Mouse (Mus musculus) kidney, embryonic 14.5 days (tissue): ENCODE results near the gene Pim1. TPM values are rescaled to one million over a fixed set of nuclear protein-coding genes. Genes with fewer than 3 reads are reported as not detected.
A peak's percentile ranks its signal among the peaks of the same experiment; 100 is the strongest.

Experiments used
- ATAC-seq: fragments of 200-750 bp; cut with Nextera tagmentation; 2 replicates; pipeline ENCODE4 v1.8.0; 2017; ENCODE audit warnings: moderate number of reproducible peaks, mild to moderate bottlenecking, moderate TSS enrichment, moderate library complexity; ENCODE audit not compliant: low FRiP score, low TSS enrichment
- H3K27ac ChIP-seq: fragments of 300-500 bp; sonication (generic); 2 replicates; pipeline ENCODE4 v1.5.1; 2014; ENCODE audit warnings: low read depth, mild to moderate bottlenecking, low read length, moderate library complexity, mixed read lengths
- H3K27me3 ChIP-seq: fragments of 300-500 bp; sonication (generic); 2 replicates; pipeline ENCODE4 v1.6.1; 2014; ENCODE audit warnings: mild to moderate bottlenecking, low read length; ENCODE audit not compliant: control insufficient read depth, insufficient read depth
- H3K36me3 ChIP-seq: fragments of 300-500 bp; sonication (generic); 2 replicates; pipeline ENCODE4 v1.6.1; 2014; ENCODE audit warnings: low read length, mixed read lengths; ENCODE audit not compliant: control insufficient read depth, insufficient read depth
- H3K4me1 ChIP-seq: fragments of 300-500 bp; sonication (generic); 2 replicates; pipeline ENCODE4 v1.6.1; 2014; ENCODE audit warnings: low read length, mixed read lengths; ENCODE audit not compliant: control insufficient read depth, insufficient read depth
- H3K4me2 ChIP-seq: fragments of 300-500 bp; sonication (generic); replicated peaks from 2 replicates; pipeline ENCODE4 v1.6.1; 2014; ENCODE audit warnings: low read depth, mild to moderate bottlenecking, low read length
- H3K4me3 ChIP-seq: fragments of 300-500 bp; sonication (generic); 2 replicates; pipeline ENCODE4 v1.5.1; 2014; ENCODE audit warnings: mild to moderate bottlenecking, low read length
- H3K9ac ChIP-seq: fragments of 300-500 bp; sonication (generic); 2 replicates; pipeline ENCODE4 v1.6.1; 2014; ENCODE audit warnings: low read depth, mild to moderate bottlenecking, low read length, moderate library complexity
- H3K9me3 ChIP-seq: fragments of 300-500 bp; sonication (generic); 2 replicates; pipeline ENCODE4 v1.6.1; 2016; ENCODE audit warnings: low read length; ENCODE audit not compliant: control insufficient read depth
- WGBS: fragments of 180-500 bp; shearing (Covaris S2); extraction: QIAGEN DNeasy Blood & Tissue Kit; methylation state at CpG from one replicate; pipeline ENCODE4 v1.1.7; 2014; 5-methylcytosine and 5-hydroxymethylcytosine counted together
- polyA plus RNA-seq: library from polyadenylated mRNA; unstranded; fragments of >200 nt; fragmentation: Nextera tagmentation; extraction: Ambion mirVana; gene quantifications from 2 replicates; pipeline ENCODE4 v1.2.1, GENCODE M21; 2014

The Pim1 gene
- polyA plus RNA-seq, 1 experiment from 2014 or later = 12.6 TPM

DNA sequence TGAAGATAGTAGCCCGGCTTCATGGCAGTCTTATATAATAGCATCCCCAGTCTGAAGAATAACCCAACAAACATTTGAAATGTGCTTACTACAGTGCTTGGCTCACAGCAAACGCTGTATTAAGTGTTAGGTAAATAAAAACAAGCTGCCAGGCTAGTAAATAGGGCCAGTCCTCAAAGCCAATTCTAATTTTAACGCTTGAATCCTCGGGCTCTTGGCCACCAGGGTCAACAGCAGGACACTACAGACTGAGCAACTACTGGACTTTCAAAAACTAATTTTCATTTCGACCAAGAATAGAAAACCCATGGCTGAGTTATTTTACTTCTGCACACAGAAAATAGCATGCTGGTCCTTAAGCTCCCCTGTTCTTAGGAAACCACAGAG, 30.4 kb upstream of the Pim1 start:
- Histone ChIP-seq H3K4me1 (peaks cover 33% of the 10 kb centered on the region), H3K27me3 (no peaks in the 10 kb centered on the region), H3K4me2 (peak overlapping the region; percentile 46), H3K36me3 (no peaks in the 10 kb centered on the region), H3K9me3 (no peaks in the 10 kb centered on the region), H3K4me3 (peak overlapping the region; percentile 2), H3K9ac (no peak overlapping the region), H3K27ac (peak overlapping the region; percentile 80)
- WGBS = 21% methylated on average over 5 of the region's 5 CpGs
- no peak for ATAC-seq

DNA sequence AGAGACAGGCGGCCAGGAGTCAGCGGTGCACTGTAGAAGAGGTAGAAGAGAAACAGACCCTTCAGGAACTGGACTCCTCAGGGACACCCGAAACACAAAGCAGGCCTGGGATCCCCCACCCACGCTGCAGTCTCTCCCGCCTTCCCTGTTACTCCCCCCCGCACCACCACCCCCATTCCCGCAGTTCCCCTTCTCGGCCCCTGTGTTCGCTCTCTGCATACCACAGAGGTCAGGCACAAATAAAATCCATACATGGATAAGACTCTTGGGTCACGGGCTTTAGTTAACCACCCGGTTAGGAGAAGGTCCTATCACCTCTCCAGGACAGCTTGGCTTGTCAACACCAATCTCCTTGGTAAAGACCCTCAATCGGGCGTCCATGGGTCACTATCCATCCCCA, 26.9 kb upstream of the Pim1 start:
- peaks cover 53% of the 10 kb centered on the region for H3K4me1 ChIP-seq
- ATAC-seq = no peak; the same call in none of the 2 replicates
- WGBS = 5% methylated on average over 13 of the region's 13 CpGs

GRCm38 (mm10) chr17:29464068-29464467, 26.5 kb upstream of the Pim1 start:
- Histone ChIP-seq H3K4me2 (peak overlapping the region; percentile 33), H3K36me3 (no peaks in the 10 kb centered on the region), H3K4me3 (peak overlapping the region; percentile 18), H3K27ac (peak overlapping the region; percentile 94), H3K9ac (peak overlapping the region; percentile 44), H3K4me1 (peaks cover 49% of the 10 kb centered on the region), H3K9me3 (no peaks in the 10 kb centered on the region), H3K27me3 (no peaks in the 10 kb centered on the region)
- WGBS = under 1% methylated on average over 14 of the region's 14 CpGs
- ATAC-seq = peak; percentile 91

More for the DNA sequence above, 26.9 kb upstream of the Pim1 start:
- no peaks in the 10 kb centered on the region for H3K27me3 ChIP-seq
- H3K4me2 ChIP-seq = peak overlapping the region; percentile 33
- H3K9me3 ChIP-seq = no peaks in the 10 kb centered on the region
- peak overlapping the region; percentile 44 for H3K9ac ChIP-seq
- H3K36me3 ChIP-seq = no peaks in the 10 kb centered on the region
- H3K27ac ChIP-seq = peak overlapping the region; percentile 94
- H3K4me3 ChIP-seq = peak overlapping the region; percentile 18

DNA sequence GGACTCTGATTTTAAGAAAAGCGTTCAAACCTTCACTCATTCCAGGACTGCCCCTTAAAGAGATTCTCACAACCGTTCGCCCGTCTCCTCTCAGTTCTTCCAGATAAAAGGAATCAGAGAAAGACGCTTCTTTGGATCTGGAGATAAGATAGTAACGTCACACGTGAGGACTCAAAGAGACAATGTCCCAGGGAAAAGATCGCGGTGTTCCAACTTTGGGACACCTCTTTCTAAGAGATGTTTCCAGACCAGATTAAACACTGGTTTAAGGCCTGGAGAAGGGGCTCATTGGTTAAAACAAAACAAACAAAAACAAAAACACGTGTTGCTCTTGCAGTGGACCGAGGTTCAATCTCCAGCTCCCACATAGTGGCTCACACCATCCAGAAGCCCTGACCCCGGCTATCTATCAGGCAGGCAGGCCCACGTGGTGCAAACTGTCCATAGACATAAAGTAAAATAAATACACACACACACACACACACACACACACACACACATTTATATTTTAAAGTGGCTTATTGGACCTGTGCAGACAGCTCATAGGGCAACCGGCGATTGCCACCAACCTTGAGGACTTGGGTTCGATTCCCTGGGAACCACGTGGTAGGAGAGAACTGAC, 25.9 kb upstream of the Pim1 start:
- H3K27ac ChIP-seq = peak overlapping the region; percentile 94
- peaks cover 43% of the 10 kb centered on the region for H3K4me1 ChIP-seq
- 5% methylated on average over 17 of the region's 17 CpGs for WGBS
- no peak for ATAC-seq
- H3K27me3 ChIP-seq = no peaks in the 10 kb centered on the region
- H3K4me2 ChIP-seq = peak overlapping the region; percentile 33
- H3K36me3 ChIP-seq = no peaks in the 10 kb centered on the region
- peak overlapping the region; percentile 18 for H3K4me3 ChIP-seq
- 0 out of 2 replicates have a peak overlapping the region, but pooled peaks have one; percentile 44 for H3K9ac ChIP-seq
- no peaks in the 10 kb centered on the region for H3K9me3 ChIP-seq

DNA sequence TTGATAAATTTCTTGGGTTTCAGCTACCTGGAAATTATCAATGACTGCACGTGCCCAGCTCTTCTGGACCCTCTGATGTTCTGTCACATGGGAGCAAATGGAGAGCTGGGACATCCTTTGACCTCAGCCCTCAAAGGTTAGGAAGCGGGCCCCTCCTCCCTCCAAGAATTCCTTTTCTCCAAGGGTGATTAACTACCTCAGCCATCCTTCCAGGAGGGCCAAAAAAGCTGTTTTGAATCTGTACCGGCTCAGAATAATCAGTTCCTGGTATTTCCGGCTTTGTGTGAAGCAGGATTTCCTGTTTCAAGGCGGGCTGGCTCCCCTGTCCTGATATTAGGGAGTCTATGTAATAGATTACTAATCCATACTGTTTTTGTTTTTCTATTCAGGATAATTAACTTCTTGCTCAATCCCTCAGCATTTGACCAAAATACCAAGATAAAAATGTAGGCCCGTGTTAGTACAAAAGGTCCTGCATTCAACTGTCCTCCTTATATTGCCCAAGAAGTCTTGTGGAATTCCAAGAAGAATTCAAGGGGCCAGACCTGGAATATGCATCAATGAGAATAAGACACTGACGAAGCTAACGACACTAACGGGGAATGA, 25.0 kb upstream of the Pim1 start:
- Histone ChIP-seq H3K36me3 (no peaks in the 10 kb centered on the region), H3K9ac (no peak overlapping the region), H3K4me2 (no peak overlapping the region), H3K4me3 (no peak overlapping the region), H3K4me1 (peaks cover 39% of the 10 kb centered on the region), H3K27me3 (no peaks in the 10 kb centered on the region), H3K9me3 (no peaks in the 10 kb centered on the region), H3K27ac (peak overlapping the region; percentile 94)
- no peak for ATAC-seq
- 15% methylated on average over 9 of the region's 9 CpGs for WGBS

- 28% methylated on average over 11 of the region's 11 CpGs for WGBS
- Histone ChIP-seq H3K36me3 (no peaks in the 10 kb centered on the region), H3K9me3 (no peaks in the 10 kb centered on the region), H3K4me1 (peaks cover 39% of the 10 kb centered on the region), H3K27ac (no peak overlapping the region), H3K9ac (no peak overlapping the region), H3K4me3 (peak overlapping the region; percentile 18; the same call in 1 of the 2 replicates), H3K27me3 (no peaks in the 10 kb centered on the region), H3K4me2 (peak overlapping the region; percentile 43; the same call in 1 of the 2 replicates)
- no peak for ATAC-seq
Measured at GRCm38 (mm10) chr17:29467030-29467429, 23.5 kb upstream of the Pim1 start.

GRCm38 (mm10) chr17:29473466-29473865, 17.1 kb upstream of the Pim1 start:
- no peak overlapping the region for H3K4me3 ChIP-seq
- 97% methylated on average over 10 of the region's 10 CpGs for whole genome bisulfite sequencing
- ATAC-seq = no peak
- no peak overlapping the region for H3K9ac ChIP-seq
- no peaks in the 10 kb centered on the region for H3K27me3 ChIP-seq
- H3K36me3 ChIP-seq = no peaks in the 10 kb centered on the region
- H3K27ac ChIP-seq = no peak overlapping the region
- H3K4me1 ChIP-seq = no peaks in the 10 kb centered on the region
- H3K9me3 ChIP-seq = no peaks in the 10 kb centered on the region
- H3K4me2 ChIP-seq = no peak overlapping the region

DNA sequence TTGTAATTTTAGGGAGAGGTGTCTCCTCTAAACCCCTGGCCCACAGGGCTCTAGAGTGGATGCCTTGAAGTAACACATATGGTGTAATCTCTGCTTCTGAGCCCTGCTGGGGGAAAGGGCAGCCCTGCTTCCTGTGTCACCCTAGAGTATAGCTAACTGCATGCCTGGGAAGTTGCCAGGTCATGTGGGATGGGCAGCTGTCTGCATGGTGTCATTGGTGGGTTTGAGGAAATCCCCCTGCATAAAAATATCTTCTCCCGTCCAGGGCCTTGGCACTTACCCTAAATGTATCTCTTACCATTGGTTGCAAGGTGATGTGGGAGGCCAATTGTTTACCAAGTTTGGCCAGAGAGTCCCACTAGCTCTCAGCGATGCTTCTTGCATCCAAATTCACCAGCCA, 16.5 kb upstream of the Pim1 start:
- Histone ChIP-seq H3K4me1 (no peaks in the 10 kb centered on the region), H3K9me3 (no peaks in the 10 kb centered on the region), H3K27me3 (no peaks in the 10 kb centered on the region), H3K4me3 (no peak overlapping the region), H3K4me2 (no peak overlapping the region), H3K27ac (no peak overlapping the region), H3K9ac (no peak overlapping the region), H3K36me3 (no peaks in the 10 kb centered on the region)
- WGBS = 72% methylated on average over 2 of the region's 2 CpGs
- ATAC-seq = no peak

DNA sequence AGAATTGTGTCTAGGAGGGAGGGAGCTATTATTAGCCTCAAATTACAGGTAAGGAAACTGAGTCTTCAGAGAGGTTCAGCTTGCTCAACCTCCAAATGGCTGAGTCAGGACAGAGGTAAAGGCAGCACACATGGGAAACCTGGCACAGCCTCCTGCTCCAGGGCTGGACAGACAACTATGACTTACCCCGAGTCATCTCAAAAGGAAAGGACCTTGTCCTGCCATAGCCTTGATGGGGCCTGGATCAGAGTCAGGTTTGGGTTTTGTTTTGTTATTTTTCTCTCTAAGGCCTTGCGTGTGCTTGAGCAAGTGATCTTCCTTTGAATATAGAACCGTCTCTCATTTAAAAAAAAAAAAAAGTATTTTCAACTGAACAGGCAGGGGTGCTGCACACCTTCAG, 15.4 kb upstream of the Pim1 start:
- WGBS = 88% methylated on average over 3 of the region's 3 CpGs
- Histone ChIP-seq H3K27ac (no peak overlapping the region), H3K4me2 (no peak overlapping the region), H3K36me3 (no peaks in the 10 kb centered on the region), H3K9me3 (no peaks in the 10 kb centered on the region), H3K27me3 (no peaks in the 10 kb centered on the region), H3K4me1 (no peaks in the 10 kb centered on the region), H3K9ac (no peak overlapping the region), H3K4me3 (no peak overlapping the region)
- no peak for ATAC-seq
